Mouse (Mus musculus): Measurements from ENCODE around the gene Ccdc141.

DNA sequence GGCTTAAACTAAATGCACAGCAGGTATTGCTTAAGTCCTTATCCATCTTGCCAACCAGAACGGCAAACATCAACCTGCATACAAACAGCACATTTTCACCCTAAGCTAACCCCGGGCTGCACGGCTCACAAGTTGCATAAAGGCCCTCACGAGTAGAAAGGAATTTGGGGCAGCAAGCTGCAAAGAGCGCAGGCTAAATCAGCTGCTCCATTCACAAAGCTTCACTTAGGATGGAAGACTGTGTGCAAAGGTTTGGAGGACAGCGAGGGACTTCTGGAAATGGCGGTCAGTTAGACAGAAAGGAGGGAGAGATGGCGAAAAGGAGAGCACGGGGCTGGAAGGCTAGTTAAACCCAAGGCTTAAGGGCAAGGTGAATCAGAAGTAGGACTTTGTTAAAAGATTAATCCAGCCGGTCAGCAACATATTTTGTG lies 1.8 kb upstream of the Ccdc141 start:
- TF ChIP-seq EP300 (IDR thresholded peaks at IDR 0.05; ENCODE audit: low read depth): no peak
- no peak for TF ChIP-seq CTCF (IDR thresholded peaks at IDR 0.05; ENCODE audit: low read depth)

All from liver, postnatal 0 days (tissue).